Mouse (Mus musculus) bone marrow, adult 2 months (tissue): Measurements from ENCODE around the gene Raf1. TPM values are rescaled to one million over a fixed set of nuclear protein-coding genes. Genes with fewer than 3 reads are reported as not detected.

Experiments used
- H3K27ac ChIP-seq: fragments of 200-500 bp; 2 replicates; pipeline ENCODE4 v1.5.1; 2012; ENCODE audit warnings: low read depth, mild to moderate bottlenecking, control low read depth, inconsistent platforms, low read length; ENCODE audit not compliant: control insufficient read depth, poor library complexity, insufficient read depth
- H3K4me1 ChIP-seq: fragments of 200-500 bp; 2 replicates; pipeline ENCODE4 v1.6.1; 2011; ENCODE audit warnings: low read length; ENCODE audit not compliant: control insufficient read depth, insufficient read depth
- H3K4me3 ChIP-seq: fragments of 200-500 bp; replicated peaks from 2 replicates; pipeline ENCODE3; 2011; ENCODE audit warnings: mild to moderate bottlenecking, low read depth, low read length, control low read depth; ENCODE audit not compliant: control insufficient read depth
- CTCF ChIP-seq: fragments of 200-500 bp; IDR thresholded peaks from 2 replicates; pipeline ENCODE4 v1.5.1; 2011; ENCODE audit warnings: low read length, control low read depth; ENCODE audit not compliant: control insufficient read depth, insufficient read depth
- POLR2A ChIP-seq: fragments of 200-500 bp; IDR thresholded peaks from 2 replicates; pipeline ENCODE4 v1.6.1; 2011; ENCODE audit warnings: low read depth, mild to moderate bottlenecking, control low read depth, low read length, borderline replicate concordance; ENCODE audit not compliant: control insufficient read depth
- WGBS: fragments of 180-500 bp; shearing (Covaris S2); methylation state at CpG from one replicate; pipeline ENCODE4 v1.1.7; 2018; 5-methylcytosine and 5-hydroxymethylcytosine counted together
- polyA plus RNA-seq: library from polyadenylated mRNA; stranded (reverse); fragments of >200 nt; gene quantifications from 2 replicates; pipeline ENCODE4 v1.2.4, GENCODE M21; 2011; ENCODE audit warnings: low replicate concordance; ENCODE audit not compliant: missing spikeins, insufficient read depth, insufficient read length

Gene Raf1
- polyA plus RNA-seq, 1 experiment, result 65.4 TPM

DNA sequence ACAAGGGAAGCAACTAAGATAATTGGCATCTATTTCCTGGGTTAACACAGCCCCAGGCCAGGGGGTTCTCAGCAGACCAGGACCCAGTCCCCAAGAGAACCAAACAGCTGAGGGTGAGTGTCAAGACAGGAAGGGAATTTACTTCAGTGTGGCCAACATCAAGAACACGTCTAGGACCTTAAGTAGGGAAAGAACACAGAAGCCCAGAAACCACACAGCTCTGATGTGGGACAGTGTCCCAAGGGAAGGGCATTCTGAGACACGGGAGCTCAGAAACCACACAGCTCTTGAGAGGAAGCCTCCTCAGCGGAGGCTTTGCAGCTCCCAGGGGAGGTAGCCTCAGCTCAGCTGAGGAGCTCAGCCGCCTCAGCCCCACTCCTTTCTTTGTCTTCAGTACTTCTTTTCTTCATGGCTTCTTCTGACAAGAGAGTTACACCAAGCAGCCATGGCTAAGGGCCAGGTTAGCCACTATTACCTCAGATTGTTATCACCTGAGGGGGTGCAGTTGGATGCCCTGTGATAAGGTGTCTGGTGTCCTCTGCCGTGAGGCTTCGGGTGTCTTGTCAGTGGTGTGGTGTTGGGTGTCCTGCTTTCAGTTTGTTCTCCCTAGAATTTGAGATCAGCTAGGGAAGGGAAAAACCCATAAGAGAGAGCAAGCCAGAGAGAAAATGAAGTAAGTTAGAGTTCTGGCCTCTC lies 92.9 kb downstream of the Raf1 start:
- 27% methylated on average over 6 of the region's 6 CpGs for WGBS
- H3K27ac ChIP-seq, result no peak overlapping the region
- H3K4me1 ChIP-seq, result no peaks in the 10 kb centered on the region
- no peak overlapping the region for H3K4me3 ChIP-seq
- TF ChIP-seq POLR2A, result no peak
- TF ChIP-seq CTCF, result no peak

DNA sequence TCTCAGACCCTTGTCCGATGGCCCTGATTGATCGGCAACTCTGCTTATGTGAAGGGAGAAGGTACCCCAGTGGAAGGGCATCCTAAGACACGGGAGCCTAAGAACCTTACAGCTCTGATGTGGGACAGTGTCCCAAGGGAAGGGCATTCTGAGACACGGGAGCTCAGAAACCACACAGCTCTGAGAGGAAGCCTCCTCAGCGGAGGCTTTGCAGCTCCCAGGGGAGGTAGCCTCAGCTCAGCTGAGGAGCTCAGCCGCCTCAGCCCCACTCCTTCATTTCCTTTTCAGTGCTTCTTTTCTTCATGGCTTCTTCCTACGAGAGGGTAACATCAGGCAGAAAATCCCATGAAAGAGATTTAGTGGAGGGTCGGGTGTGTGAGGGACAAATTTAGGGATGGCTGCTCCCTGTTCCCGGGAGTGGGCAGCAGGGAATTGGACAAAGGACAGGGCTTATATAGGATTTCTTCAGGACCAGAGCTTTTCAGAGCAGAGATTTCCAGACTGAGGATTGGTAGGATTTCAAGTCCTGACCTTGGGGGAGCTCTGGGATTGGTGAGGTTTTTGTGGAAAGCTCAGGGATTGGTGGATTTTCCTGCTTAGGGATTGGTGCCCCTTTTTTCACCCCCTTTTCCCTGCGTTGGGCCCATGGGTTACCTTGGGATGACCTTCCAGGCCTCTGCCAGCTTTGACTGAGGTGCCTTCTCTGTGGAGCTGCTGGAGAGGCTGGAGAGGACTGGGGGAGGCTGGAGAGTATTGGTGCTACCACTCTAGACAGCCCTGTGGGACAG lies 93.9 kb downstream of the Raf1 start:
- TF ChIP-seq CTCF (no peak), POLR2A (no peak)
- H3K4me3 ChIP-seq, result no peak overlapping the region
- WGBS, result 74% methylated on average over 10 of the region's 10 CpGs
- no peak overlapping the region for H3K27ac ChIP-seq
- no peaks in the 10 kb centered on the region for H3K4me1 ChIP-seq

DNA sequence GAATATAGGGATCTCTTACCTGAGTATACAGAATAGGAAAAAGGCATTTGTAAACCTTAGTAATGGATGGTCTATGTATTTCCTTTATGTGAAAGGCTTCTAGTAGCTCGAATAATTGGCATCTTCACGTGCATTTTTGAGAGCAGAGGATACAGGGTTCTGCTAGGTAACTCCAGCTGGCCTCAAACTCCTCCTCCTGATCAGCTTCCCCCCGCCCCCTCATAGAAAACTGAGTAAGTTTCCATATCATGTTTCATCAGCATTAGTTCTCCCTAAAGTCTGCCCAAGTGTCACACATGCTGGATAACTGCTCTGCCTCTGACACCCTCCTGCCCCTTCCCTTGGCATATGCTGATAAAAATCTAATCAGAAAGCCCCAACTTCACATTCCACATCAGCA lies 95.6 kb downstream of the Raf1 start:
- TF ChIP-seq CTCF, result no peak
- no peak for TF ChIP-seq POLR2A
- Histone ChIP-seq H3K27ac (no peak overlapping the region), H3K4me1 (no peaks in the 10 kb centered on the region), H3K4me3 (no peak overlapping the region)
- WGBS, result 74% methylated on average over 3 of the region's 3 CpGs

DNA sequence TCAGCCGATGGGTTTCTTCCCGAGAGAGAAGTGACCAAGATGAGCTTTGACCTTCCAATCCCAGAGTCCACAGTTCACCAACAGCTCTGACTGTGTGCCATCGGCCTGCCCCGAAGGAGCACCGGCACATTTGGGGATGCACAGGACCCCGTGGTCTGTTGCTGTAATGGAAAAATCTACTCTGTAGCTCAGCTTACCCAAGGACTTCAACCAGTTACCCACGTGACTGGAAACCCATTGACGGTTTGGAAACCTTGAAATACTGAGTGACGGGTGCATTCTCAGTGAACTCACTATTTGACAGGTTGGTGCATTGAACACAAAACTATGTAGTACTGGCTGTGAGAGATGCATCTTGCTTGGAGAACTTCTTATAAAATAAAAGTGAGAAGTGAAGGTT lies 98.5 kb downstream of the Raf1 start:
- TF ChIP-seq CTCF (no peak), POLR2A (no peak)
- 84% methylated on average over 9 of the region's 9 CpGs for WGBS
- Histone ChIP-seq H3K4me3 (no peak overlapping the region), H3K4me1 (no peaks in the 10 kb centered on the region), H3K27ac (no peak overlapping the region)

DNA sequence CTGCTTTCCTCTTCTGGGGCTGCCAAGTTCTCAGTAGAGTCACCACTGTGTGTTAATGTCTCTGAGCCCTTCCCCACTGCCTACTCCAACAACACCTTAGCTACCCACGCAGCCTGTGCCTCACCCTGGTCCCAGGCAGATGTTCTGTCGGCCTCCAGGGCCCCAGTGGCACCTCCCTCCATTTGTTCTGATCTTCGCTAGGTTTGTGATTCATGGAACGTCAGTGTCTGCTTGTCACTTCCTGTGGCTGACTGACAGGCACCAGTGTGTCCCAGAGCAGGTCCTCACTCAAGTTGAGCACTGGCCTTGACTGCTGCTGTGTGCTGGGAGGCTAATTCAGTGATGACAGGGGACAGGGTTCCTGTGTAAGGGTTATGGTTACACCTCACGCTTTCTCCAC lies 99.0 kb downstream of the Raf1 start:
- H3K4me1 ChIP-seq, result no peaks in the 10 kb centered on the region
- no peak overlapping the region for H3K4me3 ChIP-seq
- WGBS, result 72% methylated on average over 5 of the region's 5 CpGs
- no peak for TF ChIP-seq POLR2A
- no peak for TF ChIP-seq CTCF
- H3K27ac ChIP-seq, result no peak overlapping the region

DNA sequence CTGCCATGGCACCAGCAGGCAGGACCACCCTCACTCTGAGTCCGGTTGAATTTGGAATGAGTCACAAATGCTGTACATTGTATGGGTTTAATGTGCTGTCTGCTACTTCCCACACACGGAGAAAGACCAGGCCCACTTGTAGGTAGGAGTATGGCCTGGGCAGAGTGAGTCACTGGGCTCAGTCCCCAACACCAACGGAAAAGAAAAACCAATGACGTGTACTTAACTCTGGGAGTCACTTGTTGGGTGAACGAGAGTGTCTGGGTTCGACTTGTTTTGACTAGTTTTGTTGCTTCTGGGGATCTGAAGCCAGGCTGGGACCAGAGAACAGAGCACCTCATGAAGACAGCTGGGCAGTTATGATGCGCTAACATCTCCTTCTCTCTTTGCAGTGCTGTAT lies 102.3 kb downstream of the Raf1 start:
- TF ChIP-seq POLR2A (no peak), CTCF (no peak)
- H3K27ac ChIP-seq, result no peak overlapping the region
- WGBS, result 88% methylated on average over 7 of the region's 7 CpGs
- H3K4me1 ChIP-seq, result no peaks in the 10 kb centered on the region
- H3K4me3 ChIP-seq, result no peak overlapping the region

Other genes starting within 250 kb of the Raf1 start
- 1.9 and 5.0 TPM in 2 replicates for gene Tsen2, start 132.0 kb downstream of the Raf1 start, polyA plus RNA-seq
- gene Mkrn2os, start 84.1 kb downstream of the Raf1 start, polyA plus RNA-seq, result not detected in 2 replicates
- gene Mkrn2, start 74.7 kb downstream of the Raf1 start, polyA plus RNA-seq, result 1.8 and 12.3 TPM in 2 replicates
- 45.6 and 84.4 TPM in 2 replicates for gene Tmem40, start 85.8 kb upstream of the Raf1 start, polyA plus RNA-seq
- gene Cand2, start 97.9 kb upstream of the Raf1 start, polyA plus RNA-seq, result 0.23 and 1.3 TPM in 2 replicates
- gene Rpl32, start 132.1 kb upstream of the Raf1 start, polyA plus RNA-seq, result 1,266 and 1,894 TPM in 2 replicates
- gene Efcab12, start 161.8 kb upstream of the Raf1 start, polyA plus RNA-seq, result 0.38 TPM in 1 of 2 replicates, not detected in the other
- 9.4 and 11.3 TPM in 2 replicates for gene Mbd4, start 176.7 kb upstream of the Raf1 start, polyA plus RNA-seq
- gene Ift122, start 176.8 kb upstream of the Raf1 start, polyA plus RNA-seq, result 0.83 and 3.6 TPM in 2 replicates